Mouse (Mus musculus): ENCODE measurements at regions not wholly inside any gene's neighbourhood (a gene's known extent, or its start where the extent isn't known, plus 50 kb on each side); places are given as distances from the start of the nearest gene placed in this dataset.

GRCm38 (mm10) chr3:17805185-17805584 lies 143.0 kb upstream of the Cypt12 start:
- TF ChIP-seq CTCF (IDR thresholded peaks at IDR 0.05; ENCODE audit: low read depth) (no peak), EP300 (IDR thresholded peaks at IDR 0.05; ENCODE audit: low read depth) (no peak)

Data from liver, postnatal 0 days (tissue).